23 mouse cellular contexts compared by ENCODE assay signal in genomic region chr5:32409747-32410146, GRCm38 (mm10). TPM values are rescaled to one million over a fixed set of nuclear protein-coding genes. Genes with fewer than 3 reads are reported as not detected.
A peak's percentile ranks its signal among the peaks of the same experiment; 100 is the strongest.
DNase-seq lines count a peak whose midpoint lies in the region; ATAC-seq and TF ChIP-seq lines count a peak whose summit lies in the region.
"Had no signal": no experiment of that assay in that cellular context is flagged by ENCODE, and none has a peak within 500 bp of the region (broad histone marks: within the 10 kb centered on the region; RNA-seq: fewer than 3 reads in every experiment).

No protein-coding gene starts in this region.

- H3K36me3 ChIP-seq in heart, embryonic 13.5 days, result no peaks in the 10 kb centered on the region
- no peaks in the 10 kb centered on the region for H3K36me3 ChIP-seq in liver, postnatal 0 days (replicated peaks; ENCODE audit: insufficient read depth, low read length)
- H3K36me3 ChIP-seq: forebrain, embryonic 10.5 days; G1E; hindbrain, embryonic 10.5 days; hindbrain, embryonic 13.5 days; intestine, embryonic 15.5 days had no signal

- no peak overlapping the region for H3K9ac ChIP-seq in heart, embryonic 13.5 days
- no peak overlapping the region for H3K9ac ChIP-seq in liver, postnatal 0 days (replicated peaks)
- H3K9ac ChIP-seq: forebrain, embryonic 13.5 days; hindbrain, embryonic 13.5 days; intestine, embryonic 15.5 days had no signal

- no peaks in the 10 kb centered on the region for H3K9me3 ChIP-seq in heart, embryonic 13.5 days
- H3K9me3 ChIP-seq in liver, postnatal 0 days (ENCODE audit: low read length), result no peaks in the 10 kb centered on the region
- H3K9me3 ChIP-seq: forebrain, embryonic 10.5 days; forebrain, embryonic 13.5 days; G1E; hindbrain, embryonic 10.5 days; hindbrain, embryonic 13.5 days; intestine, embryonic 15.5 days had no signal

- H3K27ac ChIP-seq in gastrocnemius, adult 2 months, result peak overlapping the region; percentile 88
- peak overlapping the region; percentile 42; the same call in 1 of the 2 replicates for H3K27ac ChIP-seq in heart, embryonic 13.5 days (replicated peaks)
- no peak overlapping the region for H3K27ac ChIP-seq in liver, postnatal 0 days (ENCODE audit: low read depth)
- H3K27ac ChIP-seq: forebrain, embryonic 10.5 days; forebrain, embryonic 13.5 days; hindbrain, embryonic 10.5 days; hindbrain, embryonic 13.5 days; intestine, embryonic 15.5 days had no signal

- no peak overlapping the region for H3K4me3 ChIP-seq in gastrocnemius, adult 2 months
- H3K4me3 ChIP-seq in heart, embryonic 13.5 days, result no peak overlapping the region
- H3K4me3 ChIP-seq in liver, postnatal 0 days (ENCODE audit: low read depth, low read length), result no peak overlapping the region
- H3K4me3 ChIP-seq: forebrain, embryonic 10.5 days; forebrain, embryonic 13.5 days; hindbrain, embryonic 10.5 days; hindbrain, embryonic 13.5 days; intestine, embryonic 15.5 days had no signal

- TF ChIP-seq CTCF in gastrocnemius, adult 2 months (IDR thresholded peaks at IDR 0.05), result no peak
- no peak for TF ChIP-seq CTCF in liver, postnatal 0 days (IDR thresholded peaks at IDR 0.05; ENCODE audit: low read depth)

- no peak for ATAC-seq in heart, embryonic 13.5 days (ENCODE audit: extremely low read depth, insufficient number of reproducible peaks, low FRiP score, low TSS enrichment)
- ATAC-seq in liver, postnatal 0 days, result no peak
- ATAC-seq: forebrain, embryonic 13.5 days; forebrain, embryonic 16.5 days; hindbrain, embryonic 16.5 days; intestine, embryonic 15.5 days had no signal

- 20% methylated on average over 2 of the region's 2 CpGs for WGBS in heart, embryonic 13.5 days
- WGBS in liver, postnatal 0 days (ENCODE audit: insufficient replicate concordance), result 63% methylated on average over 2 of the region's 2 CpGs

- intact Hi-C loops in gastrocnemius, adult 2 months (cut with DNase I), result no loop called here

- peaks cover 63% of the 10 kb centered on the region for H3K4me1 ChIP-seq in heart, embryonic 13.5 days
- peaks cover 36% of the 10 kb centered on the region for H3K4me1 ChIP-seq in liver, postnatal 0 days (ENCODE audit: insufficient read depth)

- no peak for TF ChIP-seq EP300 in liver, postnatal 0 days (IDR thresholded peaks at IDR 0.05; ENCODE audit: low read depth)

- DNase-seq in gastrocnemius, adult 2 months, result no peak
- no peak for DNase-seq in gastrocnemius, adult 18-20 months (ENCODE audit: low spot score)
- no peak for DNase-seq in heart, adult 8-10 months (ENCODE audit: low spot score)
- peak; percentile 34 for DNase-seq in adipocyte (ENCODE audit: low spot score)
- no peak for DNase-seq in urinary bladder, postnatal 4 days (ENCODE audit: low spot score in 2 of 2)
- no peak for DNase-seq in liver, postnatal 0 days
- DNase-seq: adrenal gland, adult 8-10 months; adrenal gland, postnatal 25 days; cerebellum, adult 18-20 months; cerebellum, adult 9-10 months; cerebellum, postnatal 14 days; gastrocnemius, postnatal 25 days; heart, postnatal 36 days had no signal

- no peak overlapping the region for H3K4me2 ChIP-seq in heart, embryonic 13.5 days
- H3K4me2 ChIP-seq in liver, postnatal 0 days (ENCODE audit: low read depth, low read length), result no peak overlapping the region
- H3K4me2 ChIP-seq: forebrain, embryonic 13.5 days; hindbrain, embryonic 13.5 days; intestine, embryonic 15.5 days had no signal

- H3K27me3 ChIP-seq in heart, embryonic 13.5 days (replicated peaks), result no peaks in the 10 kb centered on the region
- no peaks in the 10 kb centered on the region for H3K27me3 ChIP-seq in liver, postnatal 0 days (ENCODE audit: insufficient read depth, low read length)
- H3K27me3 ChIP-seq: CH12.LX; forebrain, embryonic 13.5 days; hindbrain, embryonic 13.5 days; intestine, embryonic 15.5 days had no signal

RNA-seq across cellular contexts. Expression of gene Ppp1cb, which starts 48.9 kb away (rescaled TPM):
- 100 to 1,000 TPM; 486 TPM for total RNA-seq in gastrocnemius, adult 2 months (2021)
- 100 to 1,000 TPM; 475 to 504 TPM for total RNA-seq in gastrocnemius, adult 18-20 months (2021)
- polyA plus RNA-seq in heart, embryonic 13.5 days (2015; fragmentation: Nextera tagmentation; extraction: Ambion mirVana), result 217 and 231 TPM in 2 replicates
- 100 to 1,000 TPM; 400 to 449 (median 432) TPM for total RNA-seq in heart, adult 8-10 months (2022)
- 90.7 and 94.5 TPM in 2 replicates for polyA plus RNA-seq in liver, postnatal 0 days (2015; fragmentation: Nextera tagmentation; extraction: Ambion mirVana)
